Mouse (Mus musculus): ENCODE results near the gene Tfcp2.

DNA sequence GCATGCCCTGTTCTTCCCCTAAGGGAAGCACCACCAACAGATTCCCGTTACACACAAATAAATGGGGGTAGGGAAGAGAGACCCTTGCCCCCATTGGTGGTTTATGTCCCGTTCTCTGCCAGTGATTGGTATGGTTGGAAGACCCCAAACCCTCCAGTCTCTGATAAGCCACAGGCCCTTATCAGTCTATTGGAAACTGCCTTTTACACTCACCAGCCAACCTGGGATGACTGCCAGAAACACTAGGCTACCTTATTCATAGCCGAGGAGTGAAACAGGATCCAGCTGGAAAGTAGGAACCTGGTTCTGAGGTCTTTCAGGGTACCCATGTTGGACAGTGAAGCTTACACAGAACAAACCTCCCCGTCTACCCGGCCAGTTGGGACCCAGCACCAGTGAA lies 4.2 kb upstream of the Tfcp2 start:
- TF ChIP-seq CHD2 (IDR thresholded peaks at IDR 0.05; ENCODE audit: low read depth, low read length), result no peak
- no peak for TF ChIP-seq ZNF384 (IDR thresholded peaks at IDR 0.05; ENCODE audit: low read depth, low read length)
- no peak for TF ChIP-seq ZC3H11A (IDR thresholded peaks at IDR 0.05; ENCODE audit: borderline replicate concordance, low read depth, low read length)
- TF ChIP-seq HCFC1 (IDR thresholded peaks at IDR 0.05; ENCODE audit: borderline replicate concordance, insufficient read depth, low read length), result no peak
- no peak for TF ChIP-seq MAFK (IDR thresholded peaks at IDR 0.05; ENCODE audit: insufficient read depth, low read depth, low read length)

All from ES-E14 (cell line).